Comparison of ENCODE assay signal across 8 mouse cellular contexts in the genomic region with DNA sequence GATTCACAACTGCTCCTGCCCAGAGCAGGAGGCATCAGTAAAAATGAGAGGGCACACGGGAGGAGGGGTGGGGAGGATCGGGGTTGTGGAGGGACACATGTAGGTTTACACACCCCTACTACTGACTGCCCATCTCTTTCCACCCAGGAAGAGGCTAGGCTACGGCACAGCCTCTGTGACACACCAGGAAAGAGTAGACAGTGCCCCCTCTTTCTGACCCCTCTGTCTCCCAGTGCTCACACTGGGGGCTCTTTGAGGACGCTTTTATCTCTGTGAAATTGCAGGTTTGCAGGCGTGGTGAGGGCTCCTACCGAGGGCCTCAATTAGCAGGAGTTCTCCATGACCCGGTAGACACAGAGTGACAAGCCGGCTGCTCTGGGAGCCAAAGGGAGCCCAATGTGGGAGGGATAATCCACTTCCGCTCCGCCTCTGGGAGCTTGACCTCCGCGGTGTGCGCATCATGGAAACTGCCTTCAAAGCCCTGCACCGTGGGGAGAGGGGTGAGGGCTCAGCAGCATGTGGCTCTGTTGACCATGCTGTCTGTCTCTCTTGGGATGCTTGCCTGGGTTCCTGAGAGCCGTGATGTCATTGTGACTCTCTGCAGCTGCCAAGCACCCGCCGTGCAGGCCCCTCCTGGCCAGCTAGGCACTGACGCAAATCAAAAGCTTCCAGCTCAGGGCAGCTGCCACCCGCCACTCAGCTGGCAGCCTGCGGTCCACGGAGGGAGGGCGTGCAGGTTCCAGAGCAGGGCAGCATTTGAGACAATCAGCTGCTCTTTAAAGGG.
DNase-seq lines count a peak whose midpoint lies in the region; ATAC-seq and TF ChIP-seq lines count a peak whose summit lies in the region.

No protein-coding gene starts in this region.

- no peak overlapping the region for H3K4me3 ChIP-seq in C2C12 (ENCODE audit: insufficient read depth, poor library complexity, severe bottlenecking)
- no peak overlapping the region for H3K4me3 ChIP-seq in hindbrain, embryonic 12.5 days

- peak overlapping the region; percentile 36 for H3K4me2 ChIP-seq in hindbrain, embryonic 12.5 days (replicated peaks)

- peaks cover 33% of the 10 kb centered on the region for H3K4me1 ChIP-seq in hindbrain, embryonic 12.5 days

- ATAC-seq in hindbrain, embryonic 12.5 days (ENCODE audit: low FRiP score), result peak; percentile 70
- ATAC-seq in erythroblast, adult 5-6 weeks (replicated peaks; ENCODE audit: low FRiP score, poor library complexity, severe bottlenecking), result no peak

- no peaks in the 10 kb centered on the region for H3K27me3 ChIP-seq in C2C12 (ENCODE audit: control insufficient read depth, insufficient read depth, insufficient read length)
- H3K27me3 ChIP-seq in hindbrain, embryonic 12.5 days, result peaks cover 6% of the 10 kb centered on the region; the same call in 1 of the 2 replicates

- TF ChIP-seq CTCF in C2C12 (IDR thresholded peaks at IDR 0.05; ENCODE audit: control insufficient read depth, insufficient read depth, insufficient read length), result no peak

- H3K36me3 ChIP-seq in C2C12 (ENCODE audit: control insufficient read depth, insufficient read depth), result no peaks in the 10 kb centered on the region
- no peaks in the 10 kb centered on the region for H3K36me3 ChIP-seq in hindbrain, embryonic 12.5 days

- no peaks in the 10 kb centered on the region for H3K79me2 ChIP-seq in C2C12 (ENCODE audit: control insufficient read depth, insufficient read depth)

- no peaks in the 10 kb centered on the region for H3K9me3 ChIP-seq in hindbrain, embryonic 12.5 days (replicated peaks)

- peak overlapping the region; percentile 70 for H3K27ac ChIP-seq in hindbrain, embryonic 12.5 days

- WGBS in hindbrain, embryonic 12.5 days, result 7% methylated on average over 22 of the region's 22 CpGs

- peak overlapping the region; percentile 13; the same call in 1 of the 2 replicates for H3K9ac ChIP-seq in hindbrain, embryonic 12.5 days

- H3ac ChIP-seq in C2C12 (ENCODE audit: control insufficient read depth, insufficient read length, low read depth), result peak overlapping the region; percentile 16

- peak; percentile 81 for DNase-seq in adrenal gland, adult 8-10 months
- peak; percentile 84 for DNase-seq in gastrocnemius, adult 18-20 months (ENCODE audit: low spot score)
- peak; percentile 29 to 76 for DNase-seq in layer of hippocampus, postnatal 14 days (ENCODE audit: low spot score in 2 of 2)
- peak; percentile 71 to 83 for DNase-seq in lung, postnatal 4 days
- peak; percentile 33 for DNase-seq in right cerebral cortex, postnatal 25 days

- no peaks in the 10 kb centered on the region for H3K79me3 ChIP-seq in C2C12 (ENCODE audit: low read depth)

TF ChIP-seq in C2C12, 6 proteins besides CTCF, POLR2A, EP300 and RAD21:
- TF ChIP-seq CEBPB (IDR thresholded peaks at IDR 0.05; ENCODE audit: low read depth) (no peak), MAX (IDR thresholded peaks at IDR 0.05) (peak; percentile 96), MYOD1 (IDR thresholded peaks at IDR 0.05; ENCODE audit: control insufficient read depth, insufficient read length, low read depth) (peak; percentile 99)

Comparison
In these comparisons a context has a peak if more than half of its experiments do, and no peak if none do; other contexts are left out.
1. DNase-seq: peak in every context shown above with its lines; median percentile 84 in gastrocnemius, adult 18-20 months; 81 in adrenal gland, adult 8-10 months; 77 in lung, postnatal 4 days; 52 in layer of hippocampus, postnatal 14 days; 33 in right cerebral cortex, postnatal 25 days.